Mouse (Mus musculus) CH12.LX (cell line): ENCODE measurements around the gene Dkk3.

Experiments
- JUND ChIP-seq: conservative IDR thresholded peaks from 2 replicates; pipeline ENCODE4 v1.6.1; 2011; ENCODE audit warnings: low read depth, low read length, improper control_type of control experiment
- POLR2A ChIP-seq: IDR thresholded peaks from 2 replicates; pipeline ENCODE4 v1.6.1; 2011; ENCODE audit warnings: low read depth, mild to moderate bottlenecking, improper control_type of control experiment, low read length

DNA sequence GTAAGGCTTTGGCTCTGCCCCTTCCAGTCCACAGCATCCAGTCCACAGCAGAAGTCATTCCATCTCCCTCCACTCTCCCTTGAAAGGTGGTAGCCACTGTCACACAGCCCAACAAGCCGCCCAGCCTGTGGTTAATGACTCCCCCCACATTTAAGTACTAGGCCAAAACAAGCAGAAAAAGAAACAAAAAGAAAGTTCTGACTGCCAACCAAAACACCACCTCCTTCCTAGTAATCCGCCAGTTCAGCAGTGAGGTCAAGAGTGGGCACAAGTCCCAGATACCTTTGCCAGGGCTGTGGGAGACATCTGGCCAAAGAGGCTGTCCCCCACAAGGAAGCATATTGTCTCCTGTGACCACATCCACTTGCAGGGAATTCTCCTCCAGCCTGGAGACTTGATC, 10.9 kb downstream of the Dkk3 start:
- TF ChIP-seq JUND (no peak), POLR2A (no peak)
